Mouse (Mus musculus) heart, postnatal 0 days (tissue): ENCODE data around the gene Tsacc. TPM values are rescaled to one million over a fixed set of nuclear protein-coding genes. Genes with fewer than 3 reads are reported as not detected.

Source experiments
- ATAC-seq: fragments of 200-750 bp; cut with Nextera tagmentation; 2 replicates; pipeline ENCODE4 v1.8.0; 2017; ENCODE audit warnings: low read depth, moderate number of reproducible peaks, moderate library complexity; ENCODE audit not compliant: insufficient read depth
- DNase-seq: peaks from one replicate; pipeline ENCODE4 v3.0.0-alpha.2; 2016; ENCODE audit warnings: low spot score
- H3K27ac ChIP-seq: fragments of 300-500 bp; sonication (generic); 2 replicates; pipeline ENCODE4 v1.5.1; 2014; ENCODE audit warnings: low read depth, mild to moderate bottlenecking
- H3K27me3 ChIP-seq: fragments of 300-500 bp; sonication (generic); 2 replicates; pipeline ENCODE4 v1.6.1; 2014; ENCODE audit warnings: low read length, mixed read lengths; ENCODE audit not compliant: control insufficient read depth, insufficient read depth
- H3K36me3 ChIP-seq: fragments of 300-500 bp; sonication (generic); replicated peaks from 2 replicates; pipeline ENCODE4 v1.6.1; 2014; ENCODE audit warnings: low read length, mixed read lengths; ENCODE audit not compliant: control insufficient read depth, insufficient read depth
- H3K4me1 ChIP-seq: fragments of 300-500 bp; sonication (generic); 2 replicates; pipeline ENCODE4 v1.6.1; 2014; ENCODE audit warnings: antibody characterized with exemption; ENCODE audit not compliant: control insufficient read depth, insufficient read depth
- H3K4me2 ChIP-seq: fragments of 300-500 bp; sonication (generic); 2 replicates; pipeline ENCODE4 v1.6.1; 2014; ENCODE audit warnings: low read depth, mild to moderate bottlenecking, low read length, moderate library complexity
- H3K4me3 ChIP-seq: fragments of 300-500 bp; sonication (generic); 2 replicates; pipeline ENCODE4 v1.5.1; 2014; ENCODE audit warnings: low read depth, low read length
- H3K9ac ChIP-seq: fragments of 300-500 bp; sonication (generic); replicated peaks from 2 replicates; pipeline ENCODE4 v1.6.1; 2014; ENCODE audit warnings: low read depth, low read length, mixed read lengths
- H3K9me3 ChIP-seq: fragments of 300-500 bp; sonication (generic); replicated peaks from 2 replicates; pipeline ENCODE4 v1.6.1; 2016; ENCODE audit warnings: low read length; ENCODE audit not compliant: control insufficient read depth
- CTCF ChIP-seq: IDR thresholded peaks from 2 replicates; pipeline ENCODE4 v1.5.1; 2016; ENCODE audit warnings: antibody characterized with exemption, control low read depth, low read depth
- EP300 ChIP-seq: IDR thresholded peaks from 2 replicates; pipeline ENCODE4 v1.6.1; 2016; ENCODE audit warnings: antibody characterized with exemption, low read depth
- WGBS: fragments of 180-500 bp; shearing (Covaris S2); extraction: QIAGEN DNeasy Blood & Tissue Kit; methylation state at CpG from one replicate; pipeline ENCODE4 v1.1.7; 2014; 5-methylcytosine and 5-hydroxymethylcytosine counted together
- polyA plus RNA-seq: library from polyadenylated mRNA; unstranded; fragments of >200 nt; fragmentation: Nextera tagmentation; extraction: Ambion mirVana; gene quantifications from 2 replicates; pipeline ENCODE4 v1.2.1, GENCODE M21; 2015
- total RNA-seq: library from RNA; depleted of rRNA; stranded (reverse); fragments of >200 nt; gene quantifications from 2 replicates; pipeline ENCODE4 v1.2.3, GENCODE M21; 2014; ENCODE audit warnings: low replicate concordance

Gene Tsacc
- total and polyA plus RNA-seq, 2 experiments from 2014 or later: 14.3 to 21.5 TPM

- Histone ChIP-seq H3K4me3 (peak overlapping the region; percentile 96), H3K27ac (peak overlapping the region; percentile 98), H3K27me3 (no peaks in the 10 kb centered on the region), H3K4me2 (peak overlapping the region; percentile 86), H3K9me3 (no peaks in the 10 kb centered on the region), H3K4me1 (peaks cover 17% of the 10 kb centered on the region), H3K9ac (peak overlapping the region; percentile 95), H3K36me3 (peaks cover 1% of the 10 kb centered on the region; the same call in 1 of the 2 replicates)
- ATAC-seq (peak; percentile 36), DNase-seq (peak; percentile 25)
- TF ChIP-seq EP300 (no peak), CTCF (no peak)
- under 1% methylated on average over 27 of the region's 27 CpGs for WGBS
These were observed 38.7 kb upstream of the Tsacc start for GRCm38 (mm10) chr3:88335436-88336053.

GRCm38 (mm10) chr3:88334902-88335435 is 38.2 kb upstream of the Tsacc start:
- peaks cover 17% of the 10 kb centered on the region for H3K4me1 ChIP-seq
- no peaks in the 10 kb centered on the region for H3K9me3 ChIP-seq
- H3K36me3 ChIP-seq: no peaks in the 10 kb centered on the region
- peak overlapping the region; percentile 95 for H3K9ac ChIP-seq
- TF ChIP-seq CTCF (no peak), EP300 (no peak)
- WGBS: 39% methylated on average over 3 of the region's 3 CpGs
- peak overlapping the region; percentile 86 for H3K4me2 ChIP-seq
- H3K27me3 ChIP-seq: no peaks in the 10 kb centered on the region
- H3K4me3 ChIP-seq: peak overlapping the region; percentile 96
- H3K27ac ChIP-seq: peak overlapping the region; percentile 98
- ATAC-seq (no peak), DNase-seq (no peak)

- H3K4me2 ChIP-seq: no peak overlapping the region
- H3K27ac ChIP-seq: no peak overlapping the region
- H3K36me3 ChIP-seq: peaks cover 5% of the 10 kb centered on the region
- no peak overlapping the region for H3K4me3 ChIP-seq
- no peaks in the 10 kb centered on the region for H3K27me3 ChIP-seq
- no peak for DNase-seq
- no peak overlapping the region for H3K9ac ChIP-seq
- 56% methylated on average over 12 of the region's 12 CpGs for WGBS
- TF ChIP-seq CTCF: no peak
- no peak for TF ChIP-seq EP300
- no peak for ATAC-seq
- peaks cover 17% of the 10 kb centered on the region for H3K4me1 ChIP-seq
- no peaks in the 10 kb centered on the region for H3K9me3 ChIP-seq
These were observed 37.3 kb upstream of the Tsacc start for GRCm38 (mm10) chr3:88334029-88334658.

GRCm38 (mm10) chr3:88331282-88331681 is 34.5 kb upstream of the Tsacc start:
- DNase-seq: no peak
- H3K4me1 ChIP-seq: peaks cover 9% of the 10 kb centered on the region
- peak; percentile 46 for TF ChIP-seq CTCF
- no peak for TF ChIP-seq EP300
- H3K9me3 ChIP-seq: no peaks in the 10 kb centered on the region
- no peak for ATAC-seq
- no peak overlapping the region for H3K27ac ChIP-seq
- 36% methylated on average over 2 of the region's 2 CpGs for WGBS
- H3K4me2 ChIP-seq: no peak overlapping the region
- H3K4me3 ChIP-seq: no peak overlapping the region
- H3K36me3 ChIP-seq: peaks cover 18% of the 10 kb centered on the region
- H3K27me3 ChIP-seq: no peaks in the 10 kb centered on the region
- no peak overlapping the region for H3K9ac ChIP-seq

GRCm38 (mm10) chr3:88328956-88329355 is 32.2 kb upstream of the Tsacc start:
- 80% methylated on average over 5 of the region's 5 CpGs for WGBS
- no peak for ATAC-seq

More at GRCm38 (mm10) chr3:88328956-88329355, 32.2 kb upstream of the Tsacc start:
- no peak for DNase-seq
- peaks cover 18% of the 10 kb centered on the region for H3K36me3 ChIP-seq
- H3K27ac ChIP-seq: no peak overlapping the region
- no peak overlapping the region for H3K4me2 ChIP-seq
- no peak for TF ChIP-seq EP300
- no peak for TF ChIP-seq CTCF
- peaks cover 6% of the 10 kb centered on the region for H3K4me1 ChIP-seq
- no peak overlapping the region for H3K4me3 ChIP-seq
- no peaks in the 10 kb centered on the region for H3K27me3 ChIP-seq
- H3K9ac ChIP-seq: no peak overlapping the region
- H3K9me3 ChIP-seq: no peaks in the 10 kb centered on the region
